Mouse (Mus musculus) heart, embryonic 13.5 days (tissue): ENCODE measurements around the gene Cfap46. TPM values are rescaled to one million over a fixed set of nuclear protein-coding genes. Genes with fewer than 3 reads are reported as not detected.
A peak's percentile ranks its signal among the peaks of the same experiment; 100 is the strongest.

Source experiments
- ATAC-seq: fragments of 200-750 bp; cut with Nextera tagmentation; 2 replicates; pipeline ENCODE4 v1.8.0; 2017; ENCODE audit warnings: moderate TSS enrichment; ENCODE audit not compliant: insufficient number of reproducible peaks, low FRiP score, low TSS enrichment; ENCODE audit errors: extremely low read depth
- H3K27ac ChIP-seq: fragments of 300-500 bp; sonication (generic); replicated peaks from 2 replicates; pipeline ENCODE4 v1.5.1; 2015; ENCODE audit warnings: moderate library complexity, mild to moderate bottlenecking, inconsistent platforms
- H3K27me3 ChIP-seq: fragments of 300-500 bp; sonication (generic); replicated peaks from 2 replicates; pipeline ENCODE4 v1.6.1; 2015; ENCODE audit warnings: mild to moderate bottlenecking, inconsistent platforms
- H3K36me3 ChIP-seq: fragments of 300-500 bp; sonication (generic); 2 replicates; pipeline ENCODE4 v1.6.1; 2015; ENCODE audit warnings: mild to moderate bottlenecking, inconsistent platforms
- H3K4me1 ChIP-seq: fragments of 300-500 bp; sonication (generic); 2 replicates; pipeline ENCODE4 v1.6.1; 2015; ENCODE audit warnings: inconsistent platforms
- H3K4me2 ChIP-seq: fragments of 300-500 bp; sonication (generic); 2 replicates; pipeline ENCODE4 v1.6.1; 2015; ENCODE audit warnings: inconsistent platforms, mild to moderate bottlenecking, moderate library complexity
- H3K4me3 ChIP-seq: fragments of 300-500 bp; sonication (generic); 2 replicates; pipeline ENCODE4 v1.5.1; 2015; ENCODE audit warnings: moderate library complexity, mild to moderate bottlenecking, inconsistent platforms
- H3K9ac ChIP-seq: fragments of 300-500 bp; sonication (generic); 2 replicates; pipeline ENCODE4 v1.6.1; 2015; ENCODE audit warnings: inconsistent platforms, mild to moderate bottlenecking, moderate library complexity
- H3K9me3 ChIP-seq: fragments of 300-500 bp; sonication (generic); 2 replicates; pipeline ENCODE4 v1.6.1; 2016; ENCODE audit warnings: inconsistent platforms
- WGBS: fragments of 180-500 bp; shearing (Covaris S2); methylation state at CpG from one replicate; pipeline ENCODE4 v1.1.7; 2015; ENCODE audit warnings: mixed read lengths; 5-methylcytosine and 5-hydroxymethylcytosine counted together
- polyA plus RNA-seq: library from polyadenylated mRNA; unstranded; fragments of >200 nt; fragmentation: Nextera tagmentation; extraction: Ambion mirVana; gene quantifications from 2 replicates; pipeline ENCODE4 v1.2.1, GENCODE M21; 2015

Cfap46 gene
- polyA plus RNA-seq, 1 experiment from 2014 or later, result not detected

DNA sequence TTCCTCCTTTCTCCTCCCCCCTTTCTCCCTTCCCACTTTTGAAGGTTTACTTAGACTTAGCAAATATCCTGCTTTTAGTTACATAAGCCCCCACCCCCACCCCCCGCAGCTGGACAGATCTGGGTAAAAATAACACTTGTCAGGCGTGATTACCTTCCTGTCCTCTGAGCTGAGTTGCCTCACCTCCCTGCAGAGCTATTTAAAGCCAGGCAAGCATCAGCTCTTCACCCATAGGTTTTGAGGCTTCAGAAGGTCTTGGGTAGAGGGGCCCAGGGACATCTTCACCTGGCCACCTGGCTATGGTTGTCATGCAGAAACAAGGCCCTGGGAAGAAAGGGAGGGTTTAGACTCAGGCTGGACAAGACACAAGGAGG lies 20.2 kb upstream of the Cfap46 start:
- Histone ChIP-seq H3K4me2 (0 out of 2 replicates have a peak overlapping the region, but pooled peaks have one; percentile 34), H3K4me3 (no peak overlapping the region), H3K36me3 (no peaks in the 10 kb centered on the region), H3K9ac (no peak overlapping the region), H3K9me3 (no peaks in the 10 kb centered on the region), H3K27ac (no peak overlapping the region), H3K27me3 (peaks cover 27% of the 10 kb centered on the region), H3K4me1 (peaks cover 7% of the 10 kb centered on the region; the same call in 1 of the 2 replicates)
- WGBS, result 10% methylated on average over 2 of the region's 2 CpGs
- no peak; the same call in 1 of the 2 replicates for ATAC-seq

DNA sequence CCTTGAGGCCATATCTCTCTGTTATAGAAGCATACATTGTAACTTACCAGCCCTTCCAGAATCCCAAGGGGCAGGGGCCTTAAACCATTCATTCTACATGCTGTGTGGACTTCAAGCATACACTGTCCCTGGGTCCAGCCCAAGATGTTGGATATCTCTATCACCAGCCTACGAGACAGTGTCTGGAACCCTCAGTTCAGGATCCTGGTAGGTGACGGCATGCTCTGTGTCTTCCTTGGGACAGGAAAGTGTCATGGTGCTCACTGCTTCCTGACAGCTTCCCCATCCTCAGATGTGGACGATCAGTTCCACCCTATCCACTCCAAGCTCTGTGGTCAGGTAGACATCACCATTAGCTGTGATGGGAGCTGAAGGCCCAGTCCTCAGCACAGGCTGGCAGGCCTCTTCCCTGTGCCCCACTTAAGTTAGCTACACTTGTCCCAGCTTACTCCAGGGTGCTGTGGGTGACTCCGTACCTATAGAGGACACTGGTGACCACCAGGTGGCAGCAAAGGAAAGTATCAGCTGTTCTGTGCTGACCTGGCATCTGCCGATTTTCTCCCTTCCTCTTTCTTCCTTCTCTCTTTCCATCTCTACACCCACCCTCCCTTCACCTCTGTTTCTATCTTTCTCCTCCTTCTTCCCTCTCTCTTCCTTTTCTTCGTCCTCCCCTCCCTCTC lies 19.7 kb upstream of the Cfap46 start:
- WGBS, result 24% methylated on average over 6 of the region's 6 CpGs
- Histone ChIP-seq H3K4me2 (0 out of 2 replicates have a peak overlapping the region, but pooled peaks have one; percentile 34), H3K9ac (no peak overlapping the region), H3K9me3 (no peaks in the 10 kb centered on the region), H3K4me3 (no peak overlapping the region), H3K4me1 (peaks cover 7% of the 10 kb centered on the region; the same call in 1 of the 2 replicates), H3K27ac (no peak overlapping the region), H3K36me3 (no peaks in the 10 kb centered on the region), H3K27me3 (peaks cover 27% of the 10 kb centered on the region)
- peak; percentile 46; the same call in 1 of the 2 replicates for ATAC-seq

DNA sequence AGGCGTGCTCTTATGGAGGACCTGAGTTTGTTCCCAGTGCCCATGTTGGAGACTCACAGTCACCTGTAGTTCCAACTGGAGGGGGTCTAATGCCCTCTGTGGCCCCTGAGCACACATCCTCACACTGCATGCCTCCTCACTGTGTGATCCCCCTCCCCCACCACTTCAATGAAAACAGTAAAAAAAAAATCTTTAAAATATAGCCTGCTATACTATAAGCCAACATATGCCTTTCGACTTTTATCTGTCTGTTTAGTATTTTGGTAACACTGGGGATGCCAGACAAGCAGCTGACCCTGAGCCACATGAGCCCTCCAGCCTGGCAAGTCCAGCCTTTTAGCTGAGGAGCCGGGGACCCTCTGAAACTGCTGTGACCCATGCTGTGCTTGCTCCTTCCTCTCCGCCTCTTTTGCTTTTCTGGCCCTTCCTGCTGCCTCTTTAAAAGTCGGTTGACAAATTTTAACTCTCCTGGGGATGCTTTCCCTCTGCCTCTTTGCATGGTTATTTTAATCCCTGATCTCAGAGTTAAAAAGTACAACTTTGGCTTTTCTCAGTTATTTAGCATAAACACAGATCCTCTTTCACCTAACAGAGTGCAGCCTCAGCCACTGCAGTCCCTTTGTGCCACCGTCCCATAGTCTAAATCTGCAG lies 18.2 kb upstream of the Cfap46 start:
- H3K27ac ChIP-seq, result no peak overlapping the region
- 0 out of 2 replicates have a peak, but pooled peaks cover 4% of the 10 kb centered on the region for H3K9me3 ChIP-seq
- H3K4me1 ChIP-seq, result peaks cover 7% of the 10 kb centered on the region; the same call in 1 of the 2 replicates
- 35% methylated on average over 6 of the region's 6 CpGs for WGBS
- peaks cover 21% of the 10 kb centered on the region for H3K27me3 ChIP-seq
- no peak for ATAC-seq
- H3K36me3 ChIP-seq, result no peaks in the 10 kb centered on the region
- no peak overlapping the region for H3K4me2 ChIP-seq
- no peak overlapping the region for H3K9ac ChIP-seq
- no peak overlapping the region for H3K4me3 ChIP-seq

DNA sequence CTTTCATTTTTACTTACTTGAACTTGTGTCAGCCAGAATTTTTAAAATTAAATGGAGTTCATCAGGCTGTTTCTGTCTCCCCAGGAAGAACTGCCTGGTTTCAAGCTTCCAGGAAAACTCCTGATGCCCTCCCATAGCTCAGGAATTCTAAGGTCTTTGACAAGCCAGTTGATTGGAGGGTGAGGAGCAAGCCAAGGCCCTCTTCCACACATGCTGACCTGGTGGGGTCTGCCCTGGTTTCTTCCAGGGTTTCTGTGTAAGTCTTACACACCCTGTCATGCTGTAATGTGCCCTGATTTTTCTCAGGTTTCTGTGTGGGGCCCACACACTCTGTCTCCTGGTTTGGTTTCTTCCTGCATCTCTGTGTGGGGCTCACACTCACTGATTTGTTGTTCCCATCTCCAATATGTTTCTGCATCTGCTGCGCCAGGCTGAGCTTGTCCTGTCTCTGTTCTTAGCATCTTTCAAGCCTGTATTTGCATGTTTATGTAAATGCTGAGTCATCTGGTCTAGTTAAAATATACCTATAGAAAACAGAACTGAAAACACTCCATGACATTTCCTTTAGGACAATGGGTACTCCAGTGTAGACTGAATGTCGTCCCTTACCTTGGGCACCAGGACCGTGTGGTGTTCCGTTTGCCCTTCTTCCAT lies 9.2 kb upstream of the Cfap46 start:
- Histone ChIP-seq H3K27me3 (no peaks in the 10 kb centered on the region), H3K4me1 (no peaks in the 10 kb centered on the region), H3K9ac (no peak overlapping the region), H3K4me3 (no peak overlapping the region), H3K9me3 (0 out of 2 replicates have a peak, but pooled peaks cover 4% of the 10 kb centered on the region), H3K36me3 (no peaks in the 10 kb centered on the region), H3K27ac (no peak overlapping the region), H3K4me2 (no peak overlapping the region)
- 77% methylated on average over 4 of the region's 4 CpGs for WGBS
- no peak for ATAC-seq

DNA sequence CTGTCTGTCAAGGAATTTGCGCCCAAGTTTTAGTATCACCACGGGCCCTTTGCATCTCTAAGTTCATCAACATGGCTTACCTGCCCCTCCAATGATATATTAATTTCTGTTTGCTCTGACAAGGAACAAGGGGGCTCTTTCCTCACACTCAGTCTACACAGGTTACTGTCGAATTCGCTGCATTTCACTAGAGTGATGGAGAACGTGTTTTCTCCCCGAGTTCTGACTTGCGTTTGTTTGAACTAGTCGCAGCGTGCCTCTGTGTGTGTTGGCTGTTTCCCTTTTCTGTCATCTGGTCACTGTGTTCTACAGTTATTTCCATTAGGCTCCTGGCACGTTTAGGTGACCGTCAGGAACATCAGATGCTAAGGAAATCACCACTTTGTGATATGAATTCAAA lies 8.6 kb upstream of the Cfap46 start:
- Histone ChIP-seq H3K4me2 (no peak overlapping the region), H3K27me3 (no peaks in the 10 kb centered on the region), H3K4me3 (no peak overlapping the region), H3K4me1 (no peaks in the 10 kb centered on the region), H3K9me3 (0 out of 2 replicates have a peak, but pooled peaks cover under 1% of the 10 kb centered on the region), H3K9ac (no peak overlapping the region), H3K27ac (no peak overlapping the region), H3K36me3 (no peaks in the 10 kb centered on the region)
- no peak for ATAC-seq
- 74% methylated on average over 11 of the region's 11 CpGs for WGBS

DNA sequence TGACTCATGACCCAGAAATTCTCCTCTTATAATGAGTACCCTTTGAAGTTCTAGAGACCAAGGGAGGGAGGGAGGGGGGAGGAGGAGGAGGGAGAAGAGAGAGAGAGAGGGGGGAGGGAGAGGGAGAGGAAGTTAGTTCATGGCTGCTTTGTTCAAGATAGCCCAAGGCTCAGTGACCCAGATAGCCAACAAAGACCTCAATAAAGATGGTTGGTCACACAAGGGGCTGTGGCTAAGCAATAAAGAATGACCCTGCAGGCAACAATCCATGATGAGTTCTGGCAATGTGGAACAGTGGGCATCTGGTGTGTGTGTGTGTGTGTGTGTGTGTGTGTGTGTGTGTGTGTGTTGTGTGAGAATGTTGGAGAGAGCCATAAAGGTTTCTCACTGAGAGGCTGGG lies 1.7 kb upstream of the Cfap46 start:
- Histone ChIP-seq H3K4me1 (peaks cover 9% of the 10 kb centered on the region), H3K9ac (no peak overlapping the region), H3K9me3 (no peaks in the 10 kb centered on the region), H3K4me2 (no peak overlapping the region), H3K27me3 (peaks cover 30% of the 10 kb centered on the region), H3K4me3 (no peak overlapping the region), H3K36me3 (no peaks in the 10 kb centered on the region), H3K27ac (no peak overlapping the region)
- ATAC-seq, result no peak

DNA sequence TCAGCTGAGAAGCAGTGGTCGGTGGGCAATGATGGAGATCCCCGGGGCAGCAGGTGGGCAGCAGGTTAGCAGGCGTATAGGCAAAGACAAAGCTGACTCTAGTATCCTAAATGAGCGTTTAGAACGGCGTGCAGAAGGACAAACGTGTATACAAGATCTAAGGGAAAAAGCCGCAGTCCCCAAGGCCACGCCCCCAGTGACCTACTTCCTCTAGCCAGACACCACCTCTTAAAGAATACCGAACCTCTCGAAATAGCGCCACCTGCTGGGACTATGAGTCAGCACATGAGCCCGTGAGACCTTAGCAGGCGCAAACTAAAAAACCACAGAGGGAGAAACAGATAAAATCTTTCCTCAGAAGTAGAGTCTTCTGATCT lies 924 bp upstream of the Cfap46 start:
- Histone ChIP-seq H3K36me3 (no peaks in the 10 kb centered on the region), H3K4me2 (peak overlapping the region; percentile 97), H3K4me3 (peak overlapping the region; percentile 65), H3K4me1 (peaks cover 9% of the 10 kb centered on the region), H3K27me3 (peaks cover 37% of the 10 kb centered on the region), H3K9ac (peak overlapping the region; percentile 81), H3K27ac (peak overlapping the region; percentile 36; the same call in 1 of the 2 replicates), H3K9me3 (no peaks in the 10 kb centered on the region)
- 0 out of 2 replicates have a peak, but pooled peaks have one; percentile 48 for ATAC-seq
- WGBS, result under 1% methylated on average over 14 of the region's 14 CpGs

DNA sequence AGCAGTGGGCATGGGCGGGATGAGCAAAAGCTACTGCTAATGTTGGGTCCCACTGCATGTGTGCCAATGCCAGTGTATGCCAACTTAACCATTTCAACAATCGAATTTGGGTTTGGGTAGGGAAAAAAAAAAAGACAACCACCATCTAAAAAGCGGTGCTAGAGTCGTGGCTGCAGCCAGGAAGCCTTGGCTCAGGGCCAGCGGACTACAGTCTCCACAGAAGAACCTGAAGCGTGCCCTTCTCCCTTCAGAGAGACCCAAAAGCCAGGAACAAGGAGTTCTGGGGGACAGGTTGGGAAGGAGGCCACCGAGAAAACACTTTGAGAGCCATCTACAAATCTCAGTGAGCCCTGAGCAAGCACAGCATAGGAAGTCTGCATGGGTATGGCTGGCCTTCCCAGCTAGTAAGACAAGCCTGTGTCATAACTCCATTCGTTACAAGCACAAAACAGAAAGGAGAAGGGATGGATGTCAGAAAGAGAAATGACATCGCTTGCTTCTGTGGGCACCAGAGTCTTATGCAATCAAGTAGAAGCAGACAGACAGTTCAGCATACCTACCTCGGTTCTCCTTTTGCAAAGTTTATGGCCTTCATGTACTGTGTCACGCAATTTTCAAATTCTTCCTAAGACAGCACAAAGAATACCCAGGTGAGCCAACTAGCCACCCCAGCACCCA lies 1.6 kb downstream of the Cfap46 start:
- H3K9ac ChIP-seq, result no peak overlapping the region
- H3K4me1 ChIP-seq, result peaks cover 9% of the 10 kb centered on the region
- no peak overlapping the region for H3K4me3 ChIP-seq
- no peaks in the 10 kb centered on the region for H3K36me3 ChIP-seq
- no peak overlapping the region for H3K4me2 ChIP-seq
- WGBS, result 62% methylated on average over 11 of the region's 11 CpGs
- H3K27ac ChIP-seq, result no peak overlapping the region
- no peaks in the 10 kb centered on the region for H3K9me3 ChIP-seq
- H3K27me3 ChIP-seq, result peaks cover 46% of the 10 kb centered on the region
- no peak for ATAC-seq

DNA sequence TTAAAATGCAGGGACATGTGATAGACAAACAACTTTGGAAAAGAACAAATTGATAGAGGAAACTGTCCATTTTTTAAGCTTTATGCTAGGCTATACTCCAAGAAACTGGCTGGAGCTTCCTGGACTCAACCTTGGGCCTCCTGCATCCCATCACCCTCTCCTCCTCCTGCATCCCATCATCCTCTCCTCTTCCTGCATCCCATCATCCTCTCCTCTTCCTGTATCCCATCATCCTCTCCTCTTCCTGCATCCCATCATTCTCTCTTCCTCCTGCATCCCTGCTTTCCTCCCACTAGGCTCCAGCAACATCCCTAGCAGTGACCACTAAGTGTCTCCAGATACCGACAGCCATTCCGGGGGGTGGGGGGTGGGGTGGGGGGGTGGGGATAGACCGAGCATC lies 7.2 kb downstream of the Cfap46 start:
- Histone ChIP-seq H3K27ac (no peak overlapping the region), H3K27me3 (peaks cover 26% of the 10 kb centered on the region), H3K4me1 (no peaks in the 10 kb centered on the region), H3K9me3 (no peaks in the 10 kb centered on the region), H3K4me2 (no peak overlapping the region), H3K4me3 (no peak overlapping the region), H3K36me3 (no peaks in the 10 kb centered on the region), H3K9ac (no peak overlapping the region)
- no peak for ATAC-seq
- 50% methylated on average over 3 of the region's 3 CpGs for WGBS

DNA sequence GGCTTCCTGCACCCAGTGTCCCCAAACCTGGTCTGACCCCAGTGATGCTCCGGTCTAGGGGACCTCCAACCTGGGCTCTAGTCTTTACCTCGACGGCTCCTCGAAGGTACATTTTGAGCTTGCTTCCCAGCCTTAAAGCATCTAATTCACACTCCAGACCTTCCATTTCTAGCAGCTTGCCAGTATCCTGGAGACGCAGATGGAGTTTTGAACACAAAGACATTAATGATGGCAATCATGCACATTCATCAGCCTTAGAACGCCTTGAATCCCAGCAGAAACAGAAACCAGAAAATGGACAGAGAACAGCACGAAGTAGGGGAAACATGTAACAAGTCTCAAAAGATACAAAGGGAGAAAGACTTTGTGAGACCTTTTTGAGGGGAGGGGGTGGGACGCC lies 16.7 kb downstream of the Cfap46 start:
- no peak for ATAC-seq
- H3K27ac ChIP-seq, result no peak overlapping the region
- H3K9me3 ChIP-seq, result no peaks in the 10 kb centered on the region
- H3K9ac ChIP-seq, result no peak overlapping the region
- H3K4me2 ChIP-seq, result no peak overlapping the region
- H3K27me3 ChIP-seq, result peaks cover 33% of the 10 kb centered on the region
- H3K36me3 ChIP-seq, result no peaks in the 10 kb centered on the region
- H3K4me3 ChIP-seq, result no peak overlapping the region
- 68% methylated on average over 8 of the region's 8 CpGs for WGBS
- no peaks in the 10 kb centered on the region for H3K4me1 ChIP-seq

DNA sequence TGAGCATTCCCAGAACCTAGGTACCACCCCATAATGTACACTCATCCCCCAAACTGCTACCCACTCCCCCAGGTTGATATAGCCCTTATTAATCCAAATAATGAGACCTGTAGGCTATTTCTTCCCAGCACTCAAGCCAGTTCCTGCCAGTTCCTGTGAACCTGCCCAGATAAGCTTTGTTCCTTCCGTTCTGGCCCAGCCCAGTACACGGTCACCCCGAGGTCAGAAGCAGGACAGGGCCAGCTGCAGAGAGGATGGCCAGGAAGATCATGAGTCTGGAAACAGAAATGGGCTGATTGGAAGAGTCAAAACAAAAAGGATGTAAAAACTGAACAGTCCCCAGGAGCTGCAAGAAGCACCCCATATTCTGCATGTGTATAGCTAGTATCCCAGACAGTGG lies 20.3 kb downstream of the Cfap46 start:
- WGBS, result 36% methylated on average over 3 of the region's 3 CpGs
- no peak overlapping the region for H3K4me2 ChIP-seq
- no peaks in the 10 kb centered on the region for H3K4me1 ChIP-seq
- H3K9me3 ChIP-seq, result no peaks in the 10 kb centered on the region
- no peak overlapping the region for H3K4me3 ChIP-seq
- no peak overlapping the region for H3K27ac ChIP-seq
- H3K27me3 ChIP-seq, result peaks cover 28% of the 10 kb centered on the region
- no peaks in the 10 kb centered on the region for H3K36me3 ChIP-seq
- H3K9ac ChIP-seq, result no peak overlapping the region
- ATAC-seq, result no peak
